Mouse (Mus musculus) yolk sac, embryonic 10.5 days (tissue): Measurements from ENCODE around the gene Cant1.
"Not testable (repeated sequence)": the region's sequence is repeated elsewhere in the genome, so short reads cannot be mapped to it uniquely, and the experiment has no call there.

Experiments
- DNase-seq: peaks from one replicate; pipeline ENCODE4 v3.0.0-alpha.2; 2017; ENCODE audit warnings: low spot score

Cant1 gene

GRCm38 (mm10) chr11:118407318-118407910, 11.5 kb downstream of the Cant1 start:
- DNase-seq: no peak

- DNase-seq: no peak
Measured at GRCm38 (mm10) chr11:118406521-118406920, 12.4 kb downstream of the Cant1 start.

- DNase-seq: no peak
Measured at GRCm38 (mm10) chr11:118405311-118405710, 13.6 kb downstream of the Cant1 start.

DNA sequence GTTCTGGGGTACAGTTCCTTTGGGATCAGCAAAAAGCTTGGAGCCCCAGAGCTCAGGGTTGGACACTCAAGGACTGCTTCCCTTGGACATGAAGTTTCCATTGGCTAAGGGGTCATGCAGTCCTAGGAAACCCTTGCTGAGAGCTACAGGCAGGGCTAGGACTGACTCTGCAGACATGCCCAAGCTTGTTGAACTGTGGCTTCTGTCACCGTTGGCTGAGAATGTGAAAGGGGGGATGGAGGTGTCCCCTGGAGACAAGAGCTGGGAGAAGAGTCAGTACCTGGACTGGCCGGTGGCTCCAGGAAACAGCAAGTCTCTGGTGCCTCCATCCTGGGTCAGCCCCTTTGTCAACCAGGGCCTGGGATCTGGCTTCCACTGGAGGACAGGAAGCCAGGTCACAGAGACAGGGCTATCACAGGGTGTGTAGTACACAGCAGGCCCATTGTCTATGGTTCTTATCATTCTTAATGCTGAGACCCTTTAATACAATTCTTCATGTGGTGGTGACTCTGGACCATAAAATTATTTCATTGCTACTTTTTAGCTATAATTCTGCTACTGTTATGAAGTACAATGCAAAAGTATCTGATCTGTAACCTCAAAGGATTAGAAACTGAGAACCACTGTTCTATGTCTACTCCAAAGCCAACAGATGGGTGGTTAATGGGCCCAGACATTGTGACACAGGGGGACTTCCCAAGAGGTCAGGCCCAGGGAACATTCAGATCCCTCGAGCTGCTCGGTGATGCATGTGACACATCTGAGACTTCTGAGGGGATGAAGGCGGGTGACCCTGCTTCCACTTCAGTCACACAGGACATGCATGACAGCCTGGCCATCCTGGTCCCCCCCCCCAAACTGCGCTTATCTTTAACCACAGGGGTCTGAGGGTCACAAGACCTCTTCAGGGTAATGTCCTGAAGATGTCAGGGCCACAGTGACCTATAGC, 14.7 kb downstream of the Cant1 start:
- DNase-seq: no peak

GRCm38 (mm10) chr11:118403183-118403582, 15.7 kb downstream of the Cant1 start:
- DNase-seq: no peak

DNA sequence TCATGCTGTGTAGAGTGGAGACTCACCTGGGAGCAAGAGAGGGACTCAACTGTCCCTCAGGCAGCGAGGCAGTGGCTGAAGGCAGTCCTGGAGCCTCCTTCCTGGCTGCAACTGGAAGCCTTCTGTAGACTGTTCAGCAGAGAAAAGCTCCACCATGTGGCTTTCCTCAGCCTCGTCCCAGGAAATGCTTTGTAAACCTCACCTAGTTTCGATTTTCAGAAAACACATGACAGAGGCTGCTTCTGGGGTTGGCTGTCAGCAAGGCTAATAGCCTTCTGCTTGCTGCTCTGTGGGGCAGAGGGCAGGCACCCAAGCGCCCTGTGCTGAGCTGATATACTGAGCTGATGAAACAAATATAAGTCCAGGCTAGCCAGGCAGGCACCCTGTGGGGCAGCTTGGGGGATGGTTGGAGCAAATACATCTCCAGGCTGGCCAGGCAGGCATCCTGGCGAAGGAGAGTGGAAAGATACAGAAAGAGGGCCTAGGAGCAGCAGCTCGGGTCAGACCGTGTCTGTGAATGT, 17.1 kb downstream of the Cant1 start, which contains the start of gene Lgals3bp:
TSS of gene Lgals3bp (minus strand) at position 333 of the 521 bp plus-strand sequence.
- DNase-seq: peak; percentile 48

DNA sequence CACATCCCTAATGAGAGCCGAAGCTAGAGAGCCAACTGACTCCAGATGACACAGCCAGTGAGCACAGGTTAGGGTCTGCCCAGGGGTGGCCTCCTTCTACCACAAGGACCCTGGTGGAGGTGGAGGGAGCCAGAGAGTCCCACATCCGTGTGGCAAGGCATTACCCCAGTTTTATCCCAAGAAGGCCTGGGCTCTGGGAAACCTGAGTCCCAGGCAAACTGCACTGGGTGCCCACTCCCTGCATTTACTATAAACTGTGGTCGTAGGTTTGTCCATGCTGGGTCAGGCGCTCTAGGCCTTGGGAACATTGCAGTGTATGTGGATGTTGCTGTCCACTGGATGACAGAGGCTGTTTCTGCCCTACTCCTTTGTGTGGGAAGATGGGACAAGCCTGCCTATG, 17.7 kb downstream of the Cant1 start:
- DNase-seq: no peak

GRCm38 (mm10) chr11:118400566-118400936, 18.3 kb downstream of the Cant1 start:
- no peak for DNase-seq

DNA sequence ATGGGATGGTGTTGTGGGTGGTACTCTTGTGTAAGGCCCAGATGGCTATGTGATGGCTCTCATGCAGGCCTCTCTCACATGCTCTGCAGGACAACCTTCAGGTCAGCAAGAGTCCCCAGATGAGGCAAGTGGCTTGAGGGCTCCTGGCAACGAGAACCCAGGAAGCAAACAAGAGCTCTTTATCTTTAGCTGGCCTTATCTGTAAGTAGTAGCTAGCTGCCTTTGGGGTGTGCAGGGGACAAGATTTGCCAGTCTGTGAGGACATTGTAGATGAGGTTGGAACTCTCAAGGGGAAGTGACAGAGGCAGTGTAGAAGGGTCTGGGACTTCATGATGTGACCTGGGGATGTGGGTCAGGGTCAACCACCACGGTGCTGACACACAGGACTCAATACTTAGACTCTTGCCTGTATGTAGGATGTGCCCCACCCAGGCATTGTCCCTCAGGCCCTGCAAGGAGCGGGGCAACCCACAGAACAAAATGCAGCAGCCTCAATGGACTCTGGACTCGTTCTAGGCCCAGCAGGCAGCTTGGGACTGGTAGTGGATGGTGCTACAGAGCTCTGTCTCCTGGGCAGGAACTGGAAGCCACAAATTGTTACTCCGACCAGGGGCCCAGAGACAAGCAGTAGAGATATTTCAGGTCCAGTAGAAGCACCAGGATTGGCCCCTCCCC, 18.9 kb downstream of the Cant1 start:
- DNase-seq: no peak

DNA sequence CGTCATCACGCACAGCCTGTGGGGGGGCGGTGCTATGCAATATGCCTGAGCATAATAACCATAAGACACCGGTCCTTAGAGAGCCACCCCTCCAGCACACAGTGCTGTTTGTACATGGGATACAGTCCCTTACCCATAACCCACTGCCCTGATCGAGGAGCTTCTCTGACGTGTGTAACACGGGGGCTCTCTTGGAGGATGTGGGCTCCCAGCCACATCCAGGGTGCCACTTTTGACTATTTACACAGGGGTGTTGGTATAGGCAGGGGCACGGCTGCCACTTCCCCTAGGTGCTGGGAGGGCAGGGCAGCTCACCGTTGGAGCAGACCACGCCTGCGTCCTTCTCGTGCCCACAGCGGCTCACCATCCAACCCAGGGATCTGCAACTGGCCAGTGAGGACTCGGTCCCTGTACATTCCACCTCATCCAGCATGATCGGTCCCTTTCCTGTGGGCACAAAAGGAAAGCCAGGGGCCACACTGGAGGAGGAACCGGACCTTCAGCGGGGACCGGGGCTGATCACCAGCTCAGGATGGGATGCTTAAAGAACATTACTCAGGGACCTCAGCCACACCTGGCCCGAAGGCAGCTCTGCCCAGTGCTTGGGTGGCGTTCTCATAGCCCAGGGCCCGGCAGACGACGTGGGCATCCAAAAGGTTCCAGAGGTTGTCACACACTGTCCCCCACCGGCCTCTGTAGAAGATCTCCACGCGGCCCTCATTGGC, 20.9 kb downstream of the Cant1 start:
- no peak for DNase-seq

- DNase-seq: no peak
Measured at GRCm38 (mm10) chr11:118394538-118394937, 24.3 kb downstream of the Cant1 start.

DNA sequence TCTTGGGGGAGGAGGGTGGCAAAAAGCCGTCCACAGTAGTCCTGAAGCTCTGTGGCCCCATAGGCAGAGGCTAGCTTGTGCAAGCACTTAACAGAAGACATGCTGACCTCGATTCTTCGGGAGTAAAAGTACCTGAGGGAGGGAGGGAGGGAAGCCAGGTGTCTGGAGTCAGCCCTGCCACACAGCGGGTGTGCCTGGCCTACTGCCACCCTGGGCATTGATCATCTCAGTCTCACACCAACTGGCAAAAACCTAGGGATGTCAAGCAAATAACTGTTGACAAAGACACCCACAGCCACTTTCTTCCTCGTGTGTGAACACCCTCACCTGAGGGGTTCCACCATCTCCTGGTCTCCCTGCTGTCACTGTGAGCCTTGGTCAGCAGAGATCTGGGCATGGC, 24.9 kb downstream of the Cant1 start:
- DNase-seq: no peak

DNA sequence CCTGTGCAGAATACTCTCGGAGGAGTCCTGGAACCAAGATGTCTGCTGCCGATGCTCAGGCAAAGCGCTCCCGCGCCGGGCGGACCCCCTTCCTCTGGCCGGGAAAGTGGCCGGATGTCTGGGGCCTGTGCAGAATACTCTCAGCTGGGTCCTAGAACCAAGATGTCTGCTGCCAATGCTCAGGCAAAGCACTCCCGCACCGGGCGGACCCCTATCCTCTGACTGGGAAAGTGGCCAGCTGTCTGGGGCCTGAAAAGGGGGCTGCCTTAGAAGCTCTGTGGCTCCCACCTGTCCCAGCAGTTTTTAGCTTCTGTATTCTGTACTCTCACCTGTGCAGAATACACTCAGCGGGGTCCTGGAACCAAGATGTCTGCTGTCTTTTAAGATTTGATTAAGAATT, 31.1 kb downstream of the Cant1 start:
- not testable (repeated sequence) for DNase-seq

DNA sequence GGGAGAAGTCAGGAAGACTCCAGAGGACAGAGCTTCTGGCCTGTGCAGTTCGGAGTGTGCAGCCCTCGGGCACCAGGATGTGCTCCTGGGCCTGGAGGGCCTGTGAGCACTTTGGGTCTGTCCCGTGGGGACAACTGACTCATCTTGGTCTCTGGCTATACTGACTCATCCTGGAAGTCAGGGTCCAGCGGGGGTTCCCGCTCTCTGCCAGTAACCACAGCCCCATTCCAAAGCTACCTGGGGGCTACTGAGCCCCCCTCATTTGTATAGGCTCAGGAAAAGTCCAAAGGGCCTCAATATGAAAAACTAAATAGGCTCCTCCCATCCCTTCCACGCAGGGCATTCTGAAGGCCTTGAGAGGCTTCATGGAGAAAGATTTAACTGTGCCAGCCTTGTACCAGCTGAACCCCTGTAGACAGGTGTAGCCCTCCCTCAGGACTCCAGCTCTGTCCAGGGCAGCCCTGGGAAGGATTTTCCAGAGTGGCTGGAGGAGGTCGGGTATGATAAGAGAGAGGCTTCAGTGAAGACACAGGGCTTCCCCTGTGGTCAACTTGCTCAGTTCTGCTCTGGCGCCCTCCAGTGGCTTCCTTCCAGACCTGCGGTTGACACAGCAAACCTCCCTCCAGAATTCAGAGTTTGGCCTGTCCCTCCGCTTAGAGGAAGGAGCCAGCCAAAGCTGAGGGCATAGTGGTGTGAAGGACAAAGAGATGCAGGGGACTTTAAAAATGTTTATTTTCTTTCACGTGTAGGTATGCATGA, 39.5 kb downstream of the Cant1 start:
- DNase-seq: peak; percentile 50

GRCm38 (mm10) chr11:118378656-118379055, 40.2 kb downstream of the Cant1 start:
- no peak for DNase-seq

DNA sequence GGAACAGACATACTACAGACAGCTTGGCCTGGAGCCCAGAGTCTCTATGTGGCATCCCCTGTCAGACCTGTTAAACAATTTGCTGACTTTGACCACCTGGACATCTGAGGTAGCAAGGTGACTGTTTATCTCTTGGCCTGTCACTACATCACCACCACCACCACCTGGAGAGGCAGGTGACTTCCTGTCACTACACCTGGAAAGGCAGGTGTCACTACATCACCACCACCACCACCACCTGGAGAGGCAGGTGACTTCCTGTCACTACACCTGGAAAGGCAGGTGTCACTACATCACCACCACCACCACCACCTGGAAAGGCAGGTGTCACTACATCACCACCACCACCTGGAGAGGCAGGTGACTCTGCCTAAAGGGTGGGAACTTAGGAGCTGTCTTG, 42.6 kb downstream of the Cant1 start:
- not testable (repeated sequence) for DNase-seq

DNA sequence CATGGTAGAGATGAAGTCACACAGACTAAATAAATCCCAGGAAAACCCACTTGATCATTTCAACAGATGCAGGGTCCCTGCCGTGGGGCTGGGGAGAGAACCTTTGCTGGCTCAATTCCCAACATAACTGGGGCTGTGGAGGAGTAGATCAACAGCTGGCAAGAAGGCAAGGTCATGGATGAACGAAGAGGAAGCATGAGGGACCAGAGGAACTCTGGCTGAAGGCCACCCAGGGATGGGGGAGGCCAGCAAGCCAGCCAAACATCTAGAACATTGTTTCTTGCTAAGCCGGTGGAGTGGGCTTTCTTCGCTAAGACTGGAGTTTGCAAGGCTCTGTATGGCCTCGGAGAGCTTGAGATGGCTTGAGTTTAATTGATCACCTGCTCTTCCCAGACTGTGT, 43.0 kb downstream of the Cant1 start:
- no peak for DNase-seq

DNA sequence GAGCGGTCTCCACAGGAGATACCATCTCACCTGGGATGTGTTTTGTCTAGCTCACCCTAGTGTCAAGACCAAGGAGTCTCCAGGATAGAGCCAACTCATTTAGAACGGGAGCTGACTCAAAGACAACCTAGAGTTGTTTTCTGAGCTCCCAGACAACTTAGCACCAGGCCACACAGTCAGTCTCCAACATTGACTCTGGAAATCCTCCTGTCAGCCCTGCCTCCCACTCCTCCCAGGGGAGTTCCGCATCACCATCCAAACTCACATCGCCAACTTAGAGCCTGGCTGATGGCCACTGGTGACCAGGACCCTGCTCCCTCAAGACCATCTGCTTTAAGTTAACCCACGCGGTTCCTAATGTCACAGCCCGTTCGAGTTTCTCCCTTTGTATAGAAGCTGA, 43.4 kb downstream of the Cant1 start:
- no peak for DNase-seq

- DNase-seq: no peak
Measured at GRCm38 (mm10) chr11:118375006-118375405, 43.9 kb downstream of the Cant1 start.

DNA sequence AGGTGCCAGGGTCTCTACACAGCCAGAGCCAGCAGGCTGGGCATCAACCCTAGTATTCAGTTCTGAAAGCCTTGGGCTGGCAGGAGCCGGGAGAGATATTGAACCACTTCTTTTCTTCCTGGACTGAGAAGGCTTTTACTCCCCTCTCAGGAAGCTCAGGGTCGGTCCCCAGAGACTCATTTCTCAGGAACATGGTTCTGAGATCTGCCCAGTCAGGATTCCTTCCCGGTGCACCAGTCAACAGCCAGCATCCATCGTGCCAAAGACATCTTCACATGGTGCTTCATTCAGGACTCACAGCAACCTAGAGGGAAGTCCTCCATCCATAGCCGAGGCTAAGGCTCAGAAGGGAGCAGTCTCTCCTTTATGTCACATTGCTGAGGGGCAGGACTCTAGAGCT, 44.4 kb downstream of the Cant1 start:
- no peak for DNase-seq

- no peak for DNase-seq
Measured at GRCm38 (mm10) chr11:118372641-118373040, 46.2 kb downstream of the Cant1 start.
